Mouse (Mus musculus): ENCODE data around the gene Thbs2.

DNA sequence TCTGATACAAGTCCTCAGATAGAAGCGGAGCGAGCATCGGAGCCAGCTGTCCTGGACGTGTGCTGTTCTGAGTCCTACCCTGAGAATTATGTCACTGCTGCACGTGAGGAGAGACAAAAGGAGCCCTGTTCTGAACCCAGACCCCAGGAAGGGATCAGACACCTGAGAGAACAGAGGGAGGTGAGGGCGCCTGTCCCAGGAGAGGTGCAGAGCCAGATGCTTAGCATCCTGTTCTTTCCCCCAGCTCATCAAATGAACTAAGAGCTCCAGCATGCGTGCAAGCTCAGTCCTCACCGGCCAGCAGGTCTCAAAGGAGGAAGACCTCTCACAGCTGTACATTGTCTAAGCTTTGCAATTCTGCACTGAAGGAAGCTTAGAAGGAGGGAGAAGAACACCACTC is 16.8 kb downstream of the Thbs2 start:
- TF ChIP-seq CTCF (conservative IDR thresholded peaks at IDR 0.05 in 1 of 2, IDR thresholded peaks at IDR 0.05 in 1 of 2; ENCODE audit: low read depth in 2 of 2, low read length in 2 of 2) = no peak
- no peak for TF ChIP-seq TCF12 (IDR thresholded peaks at IDR 0.05; ENCODE audit: low read depth, low read length)
- no peak for TF ChIP-seq ZNF384 (IDR thresholded peaks at IDR 0.05; ENCODE audit: low read depth, low read length)
- TF ChIP-seq TBP (conservative IDR thresholded peaks at IDR 0.05; ENCODE audit: low read depth, low read length) = no peak
